In genomic region chr4:148586648-148587047, GRCm38 (mm10) we compare ENCODE assay signal across 26 mouse cellular contexts. TPM values are rescaled to one million over a fixed set of nuclear protein-coding genes. Genes with fewer than 3 reads are reported as not detected.
DNase-seq lines count a peak whose midpoint lies in the region; ATAC-seq and TF ChIP-seq lines count a peak whose summit lies in the region.
"Had no signal": no experiment of that assay in that cellular context is flagged by ENCODE, and none has a peak within 500 bp of the region (broad histone marks: within the 10 kb centered on the region; RNA-seq: fewer than 3 reads in every experiment).

No protein-coding gene starts in this region.

- TF ChIP-seq POLR2A in MEL (IDR thresholded peaks at IDR 0.05; ENCODE audit: control insufficient read depth in 1 of 2, insufficient read depth in 1 of 2, low read depth in 1 of 2, low read length in 2 of 2, poor library complexity in 1 of 2) = no peak

- intact Hi-C loops in gastrocnemius, postnatal 36 days (cut with DNase I) = no loop called here

- TF ChIP-seq CTCF in MEL (IDR thresholded peaks at IDR 0.05 in 2 of 3, conservative IDR thresholded peaks at IDR 0.05 in 1 of 3; ENCODE audit: control insufficient read depth in 1 of 3, insufficient read depth in 1 of 3, low read depth in 2 of 3, low read length in 3 of 3, poor library complexity in 1 of 3, severe bottlenecking in 1 of 3) = no peak

- no peaks in the 10 kb centered on the region for H3K27me3 ChIP-seq in MEL (ENCODE audit: control insufficient read depth in 1 of 2, insufficient read depth in 2 of 2, low read length in 2 of 2)
- H3K27me3 ChIP-seq in hindbrain, embryonic 14.5 days (ENCODE audit: control insufficient read depth, insufficient read depth, low read length) = no peaks in the 10 kb centered on the region
- H3K27me3 ChIP-seq: CH12.LX; embryonic facial prominence, embryonic 12.5 days; forebrain, embryonic 13.5 days; forebrain, embryonic 15.5 days; Patski had no signal

- H3K36me3 ChIP-seq in MEL (ENCODE audit: control insufficient read depth in 1 of 2, insufficient read depth in 2 of 2, low read length in 2 of 2) = peaks cover 0 to 27% of the 10 kb centered on the region in 2 experiments; a peak in 2 of 4 replicates
- H3K36me3 ChIP-seq in hindbrain, embryonic 14.5 days (replicated peaks; ENCODE audit: control insufficient read depth, insufficient read depth) = peaks cover 18% of the 10 kb centered on the region

- peak overlapping the region; percentile 60 for H3K27ac ChIP-seq in MEL (ENCODE audit: control insufficient read depth, low read depth, low read length)
- no peak overlapping the region for H3K27ac ChIP-seq in hindbrain, embryonic 14.5 days
- H3K27ac ChIP-seq: embryonic facial prominence, embryonic 10.5 days; embryonic facial prominence, embryonic 12.5 days; forebrain, embryonic 13.5 days; forebrain, embryonic 15.5 days had no signal

- H3K4me1 ChIP-seq in MEL (ENCODE audit: control insufficient read depth in 1 of 2, insufficient read depth in 2 of 2, low read length in 2 of 2) = peaks cover 14 to 36% of the 10 kb centered on the region in 2 experiments
- no peaks in the 10 kb centered on the region for H3K4me1 ChIP-seq in hindbrain, embryonic 14.5 days (replicated peaks; ENCODE audit: control insufficient read depth, insufficient read depth, low read length)
- H3K4me1 ChIP-seq: embryonic facial prominence, embryonic 12.5 days had no signal

- no peak overlapping the region for H3K4me2 ChIP-seq in hindbrain, embryonic 14.5 days (replicated peaks)
- H3K4me2 ChIP-seq: embryonic facial prominence, embryonic 12.5 days; forebrain, embryonic 13.5 days; forebrain, embryonic 15.5 days had no signal

- WGBS in hindbrain, embryonic 14.5 days = 84% methylated on average over 9 of the region's 9 CpGs

- no peak for ATAC-seq in hindbrain, embryonic 14.5 days (ENCODE audit: low FRiP score)
- ATAC-seq: activated CD4-positive, CD25-positive, alpha-beta regulatory T cell, adult 4 months; CD4-positive, CD25-positive, alpha-beta regulatory T cell, adult 4 months; forebrain, embryonic 13.5 days; forebrain, embryonic 15.5 days; forebrain, postnatal 0 days; Patski had no signal

- peak in 1 of 2 experiments; percentile 32; a peak in 1 of 4 replicates for TF ChIP-seq EP300 in MEL (IDR thresholded peaks at IDR 0.05; ENCODE audit: low read depth in 1 of 2, low read length in 2 of 2)

- peak; percentile 9 for DNase-seq in lung, postnatal 36 days
- no peak for DNase-seq in lung, postnatal 14 days
- DNase-seq in MEL (ENCODE audit: low read depth, low spot score) = peak; percentile 78
- DNase-seq in hindbrain, embryonic 14.5 days (ENCODE audit: low spot score) = no peak
- DNase-seq in gastrocnemius, postnatal 36 days = no peak
- DNase-seq: adrenal gland, postnatal 10 days; adrenal gland, postnatal 36 days; B cell, adult 2 months; cerebellum, adult 11-12 months; cerebellum, adult 2 months; cerebellum, adult 9-10 months; cerebellum, postnatal 10 days; cerebellum, postnatal 25 days; forebrain, postnatal 0 days had no signal

- no peak overlapping the region for H3K9ac ChIP-seq in MEL (ENCODE audit: control insufficient read depth, low read depth, low read length, poor library complexity, severe bottlenecking)
- H3K9ac ChIP-seq in hindbrain, embryonic 14.5 days = no peak overlapping the region
- H3K9ac ChIP-seq: embryonic facial prominence, embryonic 12.5 days; forebrain, embryonic 13.5 days; forebrain, embryonic 15.5 days; forebrain, postnatal 0 days had no signal

- peaks cover 3% of the 10 kb centered on the region for H3K79me2 ChIP-seq in MEL (ENCODE audit: control insufficient read depth, insufficient read depth, low read length, poor library complexity)

- TF ChIP-seq RAD21 in MEL (IDR thresholded peaks at IDR 0.05; ENCODE audit: low read depth, low read length) = no peak

- peak overlapping the region in 1 of 2 experiments; percentile 20; a peak in 2 of 4 replicates for H3K4me3 ChIP-seq in MEL (ENCODE audit: control insufficient read depth in 1 of 2, insufficient read depth in 1 of 2, low read depth in 2 of 2, low read length in 2 of 2)
- no peak overlapping the region for H3K4me3 ChIP-seq in hindbrain, embryonic 14.5 days (replicated peaks; ENCODE audit: low read length)
- H3K4me3 ChIP-seq: embryonic facial prominence, embryonic 10.5 days; embryonic facial prominence, embryonic 12.5 days; forebrain, embryonic 13.5 days; forebrain, embryonic 15.5 days had no signal

- no peaks in the 10 kb centered on the region for H3K9me3 ChIP-seq in MEL (replicated peaks; ENCODE audit: insufficient read depth, low read length)
- no peaks in the 10 kb centered on the region for H3K9me3 ChIP-seq in hindbrain, embryonic 14.5 days (ENCODE audit: control insufficient read depth, low read length)
- H3K9me3 ChIP-seq: embryonic facial prominence, embryonic 10.5 days; embryonic facial prominence, embryonic 12.5 days; forebrain, embryonic 13.5 days; forebrain, embryonic 15.5 days; G1E had no signal

TF ChIP-seq in MEL, 35 proteins besides CTCF, POLR2A, EP300 and RAD21:
- peak; percentile 90 for TF ChIP-seq TBP (IDR thresholded peaks at IDR 0.05; ENCODE audit: low read depth, low read length)
- TF ChIP-seq ELF1 (IDR thresholded peaks at IDR 0.05; ENCODE audit: low read depth, low read length) = peak; percentile 13; the same call in 1 of the 2 replicates
- TF ChIP-seq MXI1 (IDR thresholded peaks at IDR 0.05; ENCODE audit: low read depth, low read length) = no peak
- TF ChIP-seq MYB (IDR thresholded peaks at IDR 0.05; ENCODE audit: low read depth, low read length) = no peak; the same call in 1 of the 2 replicates
- TF ChIP-seq TAL1 (IDR thresholded peaks at IDR 0.05; ENCODE audit: low read length) = no peak
- peak; percentile 4; the same call in 1 of the 2 replicates for TF ChIP-seq ZNF384 (IDR thresholded peaks at IDR 0.05; ENCODE audit: low read depth, low read length)

RNA-seq across cellular contexts. Expression of gene Srm, which starts 4.7 kb away (rescaled TPM):
- total RNA-seq in MEL (2012; rRNA removed) = 299 and 332 TPM in 2 replicates
- polyA plus RNA-seq in MEL (2012; ENCODE audit: insufficient read depth in 1 of 2, insufficient read length in 2 of 2, low read depth in 1 of 2, low replicate concordance in 2 of 2, missing spikeins in 1 of 2) = 100 to 1,000 TPM; 305 to 765 TPM
- polyA plus RNA-seq in hindbrain, embryonic 14.5 days (2014; fragmentation: Nextera tagmentation; extraction: Ambion mirVana) = 180 and 191 TPM in 2 replicates
- total RNA-seq in gastrocnemius, postnatal 36 days (2021) = 10 to 100 TPM; 10.2 to 14.4 TPM

RNA-seq across cellular contexts. Expression of gene Masp2, which starts 15.7 kb away (rescaled TPM):
- 0.75 and 1.4 TPM in 2 replicates for total RNA-seq in MEL (2012; rRNA removed)
- under 1 TPM in 1 of 2 experiments, not detected in 1; 0.38 TPM for polyA plus RNA-seq in MEL (2012; ENCODE audit: insufficient read depth in 1 of 2, insufficient read length in 2 of 2, low read depth in 1 of 2, low replicate concordance in 2 of 2, missing spikeins in 1 of 2)
- 0.20 and 1.2 TPM in 2 replicates for polyA plus RNA-seq in hindbrain, embryonic 14.5 days (2014; fragmentation: Nextera tagmentation; extraction: Ambion mirVana)
- under 1 TPM; 0.17 to 0.77 TPM for total RNA-seq in gastrocnemius, postnatal 36 days (2021)
- polyA plus RNA-seq: activated CD4-positive, CD25-positive, alpha-beta regulatory T cell, adult 4 months; embryonic facial prominence, embryonic 10.5 days; forebrain, postnatal 0 days had no signal

RNA-seq across cellular contexts. Expression of gene Exosc10, which starts 28.4 kb away (rescaled TPM):
- total RNA-seq in MEL (2012; rRNA removed) = 57.3 and 71.5 TPM in 2 replicates
- 100 to 1,000 TPM in 1 of 2 experiments, 10 to 100 TPM in 1; 90.5 to 109 TPM for polyA plus RNA-seq in MEL (2012; ENCODE audit: insufficient read depth in 1 of 2, insufficient read length in 2 of 2, low read depth in 1 of 2, low replicate concordance in 2 of 2, missing spikeins in 1 of 2)
- polyA plus RNA-seq in hindbrain, embryonic 14.5 days (2014; fragmentation: Nextera tagmentation; extraction: Ambion mirVana) = 85.9 and 98.4 TPM in 2 replicates
- 10 to 100 TPM; 16.8 to 21.5 TPM for total RNA-seq in gastrocnemius, postnatal 36 days (2021)

RNA-seq across cellular contexts. Expression of gene Tardbp, which starts 40.2 kb away (rescaled TPM):
- total RNA-seq in MEL (2012; rRNA removed) = 209 and 211 TPM in 2 replicates
- 100 to 1,000 TPM in 1 of 2 experiments, not detected in 1; 455 TPM for polyA plus RNA-seq in MEL (2012; ENCODE audit: insufficient read depth in 1 of 2, insufficient read length in 2 of 2, low read depth in 1 of 2, low replicate concordance in 2 of 2, missing spikeins in 1 of 2)
- 80.4 and 91.1 TPM in 2 replicates for polyA plus RNA-seq in hindbrain, embryonic 14.5 days (2014; fragmentation: Nextera tagmentation; extraction: Ambion mirVana)
- total RNA-seq in gastrocnemius, postnatal 36 days (2021) = 100 to 1,000 TPM in 1 of 2 experiments, 10 to 100 TPM in 1; 97.3 to 116 TPM

RNA-seq across cellular contexts. Expression of gene Gm572, which starts 56.5 kb away (rescaled TPM):
- total RNA-seq in MEL (2012; rRNA removed) = not detected in 2 replicates
- not detected for polyA plus RNA-seq in MEL (2012; ENCODE audit: insufficient read depth in 1 of 2, insufficient read length in 2 of 2, low read depth in 1 of 2, low replicate concordance in 2 of 2, missing spikeins in 1 of 2)
- not detected in 2 replicates for polyA plus RNA-seq in hindbrain, embryonic 14.5 days (2014; fragmentation: Nextera tagmentation; extraction: Ambion mirVana)
- 1 to 10 TPM; 5.6 to 6.8 TPM for total RNA-seq in gastrocnemius, postnatal 36 days (2021)
- total RNA-seq: adrenal gland, adult 18-20 months; adrenal gland, postnatal 36 days; CH12.LX; forebrain, postnatal 0 days; G1E had no signal
- polyA plus RNA-seq: activated CD4-positive, CD25-positive, alpha-beta regulatory T cell, adult 4 months; CD4-positive, CD25-positive, alpha-beta regulatory T cell, adult 4 months; cortical plate, adult 2 months; embryonic facial prominence, embryonic 10.5 days; embryonic facial prominence, embryonic 12.5 days; forebrain, embryonic 11.5 days; forebrain, embryonic 13.5 days; forebrain, embryonic 15.5 days; forebrain, postnatal 0 days; G1E; Patski had no signal

Comparison
In these comparisons a context has a peak if more than half of its experiments do, and no peak if none do; other contexts are left out.
1. DNase-seq: peak in lung, postnatal 36 days (single experiment) and MEL (single experiment); none in lung, postnatal 14 days (single experiment), hindbrain, embryonic 14.5 days (single experiment) and gastrocnemius, postnatal 36 days (0 of 2).
2. RNA of gene Srm, which starts 4.7 kb away (total RNA-seq): 299 to 332 TPM in MEL; 10.2 to 14.4 TPM in gastrocnemius, postnatal 36 days; every median in the first group is over 10 times any median in the second.